Mouse (Mus musculus) embryonic facial prominence, embryonic 15.5 days (tissue): Measurements from ENCODE around the gene Dnajc28. TPM values are rescaled to one million over a fixed set of nuclear protein-coding genes. Genes with fewer than 3 reads are reported as not detected.
"Not testable (repeated sequence)": the region's sequence is repeated elsewhere in the genome, so short reads cannot be mapped to it uniquely, and the experiment has no call there.

Experiments used
- ATAC-seq: fragments of 200-750 bp; cut with Nextera tagmentation; 2 replicates; pipeline ENCODE4 v1.8.0; 2017; ENCODE audit warnings: low read depth, moderate TSS enrichment; ENCODE audit not compliant: insufficient number of reproducible peaks, low FRiP score, low TSS enrichment
- H3K27ac ChIP-seq: fragments of 300-500 bp; sonication (generic); replicated peaks from 2 replicates; pipeline ENCODE4 v1.5.1; 2015; ENCODE audit warnings: mild to moderate bottlenecking, inconsistent platforms
- H3K27me3 ChIP-seq: fragments of 300-500 bp; sonication (generic); 2 replicates; pipeline ENCODE4 v1.6.1; 2015; ENCODE audit warnings: inconsistent platforms
- H3K36me3 ChIP-seq: fragments of 300-500 bp; sonication (generic); 2 replicates; pipeline ENCODE4 v1.6.1; 2015; ENCODE audit warnings: mild to moderate bottlenecking, inconsistent platforms
- H3K4me1 ChIP-seq: fragments of 300-500 bp; sonication (generic); 2 replicates; pipeline ENCODE4 v1.6.1; 2015; ENCODE audit warnings: inconsistent platforms
- H3K4me2 ChIP-seq: fragments of 300-500 bp; sonication (generic); replicated peaks from 2 replicates; pipeline ENCODE4 v1.6.1; 2015; ENCODE audit warnings: mild to moderate bottlenecking, inconsistent platforms
- H3K4me3 ChIP-seq: fragments of 300-500 bp; sonication (generic); replicated peaks from 2 replicates; pipeline ENCODE4 v1.5.1; 2015; ENCODE audit warnings: mild to moderate bottlenecking, inconsistent platforms
- H3K9ac ChIP-seq: fragments of 300-500 bp; sonication (generic); 2 replicates; pipeline ENCODE4 v1.6.1; 2015; ENCODE audit warnings: inconsistent platforms
- H3K9me3 ChIP-seq: fragments of 300-500 bp; sonication (generic); replicated peaks from 2 replicates; pipeline ENCODE4 v1.6.1; 2016; ENCODE audit warnings: inconsistent platforms
- WGBS: fragments of 180-500 bp; shearing (Covaris S2); methylation state at CpG from one replicate; pipeline ENCODE4 v1.1.7; 2015; 5-methylcytosine and 5-hydroxymethylcytosine counted together
- polyA plus RNA-seq: library from polyadenylated mRNA; unstranded; fragments of >200 nt; fragmentation: Nextera tagmentation; extraction: Ambion mirVana; gene quantifications from 2 replicates; pipeline ENCODE4 v1.2.1, GENCODE M21; 2015

Dnajc28 gene
- polyA plus RNA-seq, 1 experiment from 2014 or later, result 3.7 TPM

DNA sequence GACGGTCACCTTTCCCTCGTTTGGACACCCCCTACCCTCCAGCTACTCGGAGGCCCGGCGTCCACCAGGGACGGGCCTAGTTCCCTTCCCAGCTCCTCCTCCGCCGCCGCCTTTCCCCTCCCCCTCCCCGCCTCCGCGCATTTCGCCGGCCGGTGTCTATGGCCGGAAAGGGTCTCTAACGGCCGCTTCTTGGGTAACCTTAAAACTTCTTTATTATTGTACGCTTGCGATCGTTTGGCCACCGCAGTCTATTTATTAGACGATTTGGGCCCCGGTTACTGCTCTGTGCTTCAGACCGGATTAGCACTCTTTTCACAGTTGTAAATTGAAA, 29.4 kb upstream of the Dnajc28 start:
- H3K36me3 ChIP-seq, result peaks cover 11% of the 10 kb centered on the region
- H3K27ac ChIP-seq, result peak overlapping the region; percentile 100
- peak; percentile 49 for ATAC-seq
- peak overlapping the region; percentile 69 for H3K9ac ChIP-seq
- no peaks in the 10 kb centered on the region for H3K27me3 ChIP-seq
- WGBS, result under 1% methylated on average over 25 of the region's 25 CpGs
- H3K4me3 ChIP-seq, result peak overlapping the region; percentile 73
- H3K4me1 ChIP-seq, result peaks cover 9% of the 10 kb centered on the region
- no peaks in the 10 kb centered on the region for H3K9me3 ChIP-seq
- peak overlapping the region; percentile 50 for H3K4me2 ChIP-seq

DNA sequence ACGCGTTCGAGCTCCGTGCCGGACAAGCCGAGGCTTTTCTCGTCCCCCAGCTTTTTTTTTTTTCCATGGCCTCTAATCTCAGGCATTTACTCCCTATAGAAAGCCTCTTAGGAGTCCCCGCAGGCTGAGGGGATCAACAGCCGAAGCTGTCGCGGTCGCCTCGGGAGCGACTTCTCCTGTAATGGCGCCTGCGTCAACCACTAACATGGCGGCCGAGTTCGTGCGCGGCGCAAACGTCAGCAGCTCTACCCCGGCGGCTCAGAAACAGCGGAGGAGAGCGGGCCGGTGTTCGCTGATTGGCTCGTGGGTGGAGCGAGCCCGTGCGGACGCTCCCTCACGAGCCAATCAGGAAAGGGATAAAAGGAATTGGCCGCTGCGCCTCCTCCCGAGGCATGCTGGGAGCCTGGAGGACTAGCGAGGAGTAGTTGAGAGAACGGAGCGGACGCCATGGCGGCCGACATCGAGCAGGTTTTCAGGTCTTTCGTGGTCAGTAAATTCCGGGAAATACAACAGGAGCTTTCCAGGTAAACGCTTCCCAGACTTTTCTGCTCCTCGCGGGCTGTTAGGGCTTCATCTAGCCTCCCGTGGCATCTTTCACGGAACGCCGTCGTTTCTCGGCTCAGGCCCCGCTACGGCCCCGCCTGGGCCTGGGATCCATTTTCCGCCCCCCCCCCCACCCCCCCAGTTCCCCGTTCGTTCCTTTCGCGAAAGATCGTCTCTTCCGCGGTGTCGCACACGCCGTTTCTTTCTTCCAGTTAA, 28.8 kb upstream of the Dnajc28 start, which contains the start of gene Son:
Son (plus strand) TSS at position 46 of the 759 bp plus-strand sequence.
- Histone ChIP-seq H3K36me3 (peaks cover 14% of the 10 kb centered on the region), H3K9ac (peak within 1 kb of the TSS; percentile 96), H3K9me3 (no peaks in the 10 kb centered on the region), H3K4me1 (peaks cover 9% of the 10 kb centered on the region), H3K27ac (peak within 1 kb of the TSS; percentile 100), H3K27me3 (no peaks in the 10 kb centered on the region), H3K4me3 (peak within 1 kb of the TSS; percentile 73), H3K4me2 (peak within 1 kb of the TSS; percentile 94)
- whole genome bisulfite sequencing, result under 1% methylated on average over 70 of the region's 70 CpGs
- ATAC-seq, result peak; percentile 97

DNA sequence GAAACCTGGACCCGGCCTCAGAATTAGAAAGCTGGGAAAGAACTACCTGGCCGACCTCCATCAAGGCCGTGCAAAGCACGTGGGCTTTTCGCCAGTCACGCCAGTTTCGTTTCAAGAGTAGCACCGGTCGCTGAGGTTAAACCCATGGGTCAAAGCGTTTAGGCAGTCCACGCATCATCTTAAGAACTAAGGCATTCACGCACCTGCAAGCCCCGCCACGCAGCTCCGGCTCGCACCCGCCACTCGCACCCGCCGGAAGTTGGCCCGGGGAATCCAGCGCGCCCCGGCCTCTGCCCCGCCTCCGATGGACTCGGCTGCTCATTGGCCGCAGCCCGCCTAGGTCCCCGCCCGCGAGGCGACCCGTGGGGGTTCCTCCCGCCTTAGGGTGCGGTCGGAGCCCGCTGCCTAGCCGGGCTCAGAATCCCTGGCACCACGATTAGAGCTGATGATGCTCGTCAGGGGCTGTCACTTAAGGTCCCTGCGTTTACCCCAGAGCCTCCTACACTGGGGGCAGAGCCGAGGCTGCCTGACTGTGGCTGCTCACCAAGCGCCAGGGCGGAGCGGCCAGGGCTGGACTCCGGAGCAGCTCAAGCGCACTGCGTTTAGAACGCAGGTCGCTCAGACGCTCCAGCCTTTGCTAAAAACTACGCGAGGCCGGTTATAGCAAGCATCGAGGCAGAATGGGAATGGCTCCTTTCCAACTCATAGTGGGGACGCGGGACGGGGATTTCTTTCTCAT, 28.0 kb upstream of the Dnajc28 start, which contains the start of gene Gart:
Gart (minus strand) TSS at position 272 of the 739 bp plus-strand sequence.
- peak within 1 kb of the TSS; percentile 100 for H3K27ac ChIP-seq
- peak within 1 kb of the TSS; percentile 96 for H3K9ac ChIP-seq
- peak within 1 kb of the TSS; percentile 94 for H3K4me2 ChIP-seq
- peak; percentile 91 for ATAC-seq
- H3K36me3 ChIP-seq, result peaks cover 14% of the 10 kb centered on the region
- H3K9me3 ChIP-seq, result no peaks in the 10 kb centered on the region
- peak within 1 kb of the TSS; percentile 73 for H3K4me3 ChIP-seq
- no peaks in the 10 kb centered on the region for H3K27me3 ChIP-seq
- H3K4me1 ChIP-seq, result peaks cover 4% of the 10 kb centered on the region
- WGBS, result under 1% methylated on average over 59 of the region's 59 CpGs

DNA sequence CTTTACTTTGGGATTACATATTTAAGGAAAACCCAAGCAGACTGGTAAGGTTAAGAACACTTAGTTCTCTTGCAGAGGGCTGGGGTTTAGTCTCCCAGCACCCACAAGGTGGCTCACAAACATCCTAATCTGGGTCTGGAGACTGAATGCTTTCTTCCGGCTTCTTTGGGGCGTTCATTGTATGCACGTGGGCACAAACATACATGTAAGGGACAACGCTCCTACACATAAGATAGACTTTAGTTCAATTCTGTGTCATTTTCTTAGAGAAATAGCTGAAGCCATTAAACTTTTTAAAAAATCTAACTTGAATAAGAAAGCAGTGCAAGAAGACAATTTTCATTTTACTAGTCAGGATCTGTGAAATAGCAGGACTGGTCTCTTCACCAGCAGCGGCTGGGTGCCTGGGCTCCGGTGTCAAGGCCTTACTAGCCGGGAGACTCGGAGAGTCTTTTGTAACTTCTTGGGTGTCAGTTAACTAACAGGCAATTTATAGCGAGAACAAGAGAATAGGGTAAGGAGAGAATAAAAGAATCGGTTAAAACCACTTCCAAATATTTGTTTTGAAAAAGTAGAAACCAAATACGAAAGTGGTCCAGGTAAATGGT, 27.3 kb upstream of the Dnajc28 start:
- H3K27me3 ChIP-seq, result no peaks in the 10 kb centered on the region
- peak overlapping the region; percentile 73 for H3K4me3 ChIP-seq
- H3K4me1 ChIP-seq, result peaks cover 4% of the 10 kb centered on the region
- peak overlapping the region; percentile 96; the same call in 1 of the 2 replicates for H3K9ac ChIP-seq
- peak overlapping the region; percentile 100 for H3K27ac ChIP-seq
- H3K4me2 ChIP-seq, result peak overlapping the region; percentile 94
- 1% methylated on average over 11 of the region's 11 CpGs for WGBS
- peaks cover 18% of the 10 kb centered on the region for H3K36me3 ChIP-seq
- ATAC-seq, result no peak
- no peaks in the 10 kb centered on the region for H3K9me3 ChIP-seq

DNA sequence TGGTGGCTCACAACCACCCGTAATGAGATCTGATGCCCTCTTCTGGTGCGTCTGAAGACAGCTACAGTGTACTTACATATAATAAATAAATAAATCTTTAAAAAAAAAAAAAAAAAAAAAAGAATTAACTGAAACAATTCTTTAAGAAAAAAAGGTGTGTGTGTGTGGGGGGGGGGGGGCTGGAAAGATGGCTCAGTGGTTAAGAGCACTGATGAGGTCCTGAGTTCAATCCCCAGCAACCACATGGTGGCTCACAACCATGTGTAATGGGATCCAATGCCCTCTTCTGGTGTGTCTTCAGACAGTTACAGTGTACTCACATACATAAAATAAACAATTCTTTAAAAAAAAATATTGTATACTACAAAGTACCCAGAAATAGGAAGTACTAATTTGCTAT, 26.6 kb upstream of the Dnajc28 start:
- not testable (repeated sequence) for ATAC-seq, H3K9me3 ChIP-seq
- WGBS, result no CpG with 5 or more reads among the region's 2 CpGs

DNA sequence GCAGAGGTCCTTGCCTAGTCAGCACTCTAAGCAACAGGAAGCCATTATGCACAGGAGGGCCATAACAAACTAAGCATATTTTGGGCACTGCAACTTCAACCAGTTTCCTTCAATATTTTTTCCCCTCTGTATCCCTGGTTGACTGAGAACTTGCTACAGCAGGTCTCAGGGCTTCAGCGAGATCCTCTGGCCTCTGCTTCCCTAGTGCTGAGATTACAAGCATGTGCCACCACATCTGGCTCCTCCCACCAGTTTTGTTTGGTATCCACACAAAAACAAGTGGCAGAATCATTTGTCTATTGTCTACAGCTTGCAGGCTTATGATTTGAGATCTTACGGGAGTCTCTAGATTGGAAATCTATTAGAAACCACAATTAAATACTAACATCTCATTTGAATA, 26.1 kb upstream of the Dnajc28 start:
- no peaks in the 10 kb centered on the region for H3K27me3 ChIP-seq
- no peak overlapping the region for H3K4me3 ChIP-seq
- ATAC-seq, result no peak
- H3K9ac ChIP-seq, result no peak overlapping the region
- 76% methylated on average over 2 of the region's 2 CpGs for whole genome bisulfite sequencing
- no peaks in the 10 kb centered on the region for H3K9me3 ChIP-seq
- H3K36me3 ChIP-seq, result peaks cover 28% of the 10 kb centered on the region
- peaks cover 4% of the 10 kb centered on the region for H3K4me1 ChIP-seq
- no peak overlapping the region for H3K4me2 ChIP-seq
- no peak overlapping the region for H3K27ac ChIP-seq

More for the DNA sequence above, 26.6 kb upstream of the Dnajc28 start:
- not testable (repeated sequence) for H3K9ac ChIP-seq, H3K4me1 ChIP-seq, H3K27ac ChIP-seq, H3K4me2 ChIP-seq, H3K4me3 ChIP-seq, H3K27me3 ChIP-seq
- H3K36me3 ChIP-seq, result peaks cover 23% of the 10 kb centered on the region

DNA sequence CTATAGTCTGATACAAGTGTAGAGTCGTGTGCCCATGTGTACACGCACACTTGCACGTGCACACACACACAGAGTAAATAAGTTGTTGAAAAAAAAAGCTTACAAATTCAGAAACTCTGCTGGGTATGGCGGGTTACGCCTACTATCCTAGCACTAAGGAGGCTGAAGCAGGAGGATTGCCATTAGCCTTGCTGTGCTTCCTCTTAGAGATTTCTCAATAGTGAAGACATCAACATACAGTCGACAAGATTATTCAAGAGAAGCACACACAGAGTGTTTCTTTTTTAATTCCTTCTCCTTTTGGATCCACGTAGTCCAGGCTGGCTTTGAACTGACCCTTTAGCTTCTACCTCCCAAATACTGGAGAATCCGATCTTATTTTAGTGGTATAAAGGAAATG, 21.3 kb upstream of the Dnajc28 start:
- Histone ChIP-seq H3K4me2 (no peak overlapping the region), H3K27me3 (no peaks in the 10 kb centered on the region), H3K9ac (no peak overlapping the region), H3K27ac (no peak overlapping the region), H3K9me3 (no peaks in the 10 kb centered on the region), H3K4me1 (no peaks in the 10 kb centered on the region), H3K36me3 (peaks cover 73% of the 10 kb centered on the region), H3K4me3 (no peak overlapping the region)
- ATAC-seq, result no peak
- 94% methylated on average over 8 of the region's 8 CpGs for WGBS

DNA sequence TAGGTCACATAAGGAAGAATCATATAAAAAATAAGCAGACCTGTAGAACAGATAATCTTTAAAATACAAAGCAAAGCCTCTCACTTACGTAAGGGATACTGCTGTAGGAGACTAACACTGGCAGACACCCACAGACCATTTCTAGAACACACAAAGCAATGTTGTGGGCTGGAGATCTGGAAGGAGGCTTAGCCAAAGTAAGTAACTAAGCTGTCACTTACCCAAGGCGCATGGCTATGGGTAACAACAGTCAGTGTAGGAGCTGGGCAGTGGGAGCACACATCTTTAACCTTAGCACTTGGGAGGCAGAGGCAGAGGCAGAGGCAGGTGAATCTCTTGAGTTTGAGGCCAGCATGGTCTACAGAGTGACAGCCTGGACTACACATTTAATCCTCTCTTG, 20.8 kb upstream of the Dnajc28 start:
- Histone ChIP-seq H3K36me3 (peaks cover 78% of the 10 kb centered on the region), H3K9me3 (no peaks in the 10 kb centered on the region), H3K27me3 (no peaks in the 10 kb centered on the region), H3K4me1 (no peaks in the 10 kb centered on the region), H3K9ac (no peak overlapping the region), H3K27ac (no peak overlapping the region), H3K4me3 (no peak overlapping the region), H3K4me2 (no peak overlapping the region)
- ATAC-seq, result no peak
- 89% methylated on average over 2 of the region's 2 CpGs for WGBS

DNA sequence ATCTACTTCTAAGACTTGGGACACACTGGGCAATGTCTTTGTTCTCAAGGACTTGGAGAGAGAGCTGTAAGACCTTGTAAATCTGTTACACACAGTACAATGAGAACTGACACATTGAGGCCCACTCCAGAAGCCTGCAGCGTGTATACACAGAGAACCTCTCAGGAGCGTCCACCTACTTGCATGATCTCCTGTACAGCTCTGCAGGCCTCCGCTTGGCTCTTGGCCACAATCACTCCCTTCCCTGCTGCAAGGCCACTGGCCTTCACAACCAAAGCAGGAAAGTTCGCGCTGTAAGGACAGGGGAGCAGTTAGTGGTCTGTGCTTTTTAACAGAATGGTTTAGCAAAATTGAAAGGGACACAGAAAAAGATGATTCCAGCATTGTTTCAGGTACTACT, 20.3 kb upstream of the Dnajc28 start:
- ATAC-seq, result no peak
- peaks cover 78% of the 10 kb centered on the region for H3K36me3 ChIP-seq
- 95% methylated on average over 5 of the region's 5 CpGs for WGBS
- H3K9ac ChIP-seq, result no peak overlapping the region
- no peaks in the 10 kb centered on the region for H3K27me3 ChIP-seq
- H3K4me2 ChIP-seq, result no peak overlapping the region
- H3K9me3 ChIP-seq, result no peaks in the 10 kb centered on the region
- H3K4me1 ChIP-seq, result no peaks in the 10 kb centered on the region
- H3K4me3 ChIP-seq, result no peak overlapping the region
- H3K27ac ChIP-seq, result no peak overlapping the region

DNA sequence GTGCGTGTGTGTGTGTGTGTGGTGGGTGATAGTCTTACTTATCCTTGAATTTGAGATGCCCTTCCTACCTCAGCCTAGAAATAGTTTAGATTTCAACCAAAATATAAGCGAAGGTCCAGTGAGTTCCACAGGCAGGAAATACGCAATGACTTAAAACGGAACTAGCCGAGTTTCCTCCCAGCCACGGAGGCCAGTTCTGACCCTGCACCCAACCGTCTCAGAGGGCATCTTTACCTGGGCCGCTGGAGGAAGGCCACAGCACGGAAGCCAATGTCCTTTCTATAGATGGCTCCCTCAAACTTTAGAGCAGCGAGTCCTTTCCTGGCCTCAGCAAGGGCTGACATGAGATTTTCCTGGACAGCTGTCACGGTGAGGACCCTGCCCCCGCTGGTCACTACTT, 14.8 kb upstream of the Dnajc28 start:
- H3K9ac ChIP-seq, result no peak overlapping the region

DNA sequence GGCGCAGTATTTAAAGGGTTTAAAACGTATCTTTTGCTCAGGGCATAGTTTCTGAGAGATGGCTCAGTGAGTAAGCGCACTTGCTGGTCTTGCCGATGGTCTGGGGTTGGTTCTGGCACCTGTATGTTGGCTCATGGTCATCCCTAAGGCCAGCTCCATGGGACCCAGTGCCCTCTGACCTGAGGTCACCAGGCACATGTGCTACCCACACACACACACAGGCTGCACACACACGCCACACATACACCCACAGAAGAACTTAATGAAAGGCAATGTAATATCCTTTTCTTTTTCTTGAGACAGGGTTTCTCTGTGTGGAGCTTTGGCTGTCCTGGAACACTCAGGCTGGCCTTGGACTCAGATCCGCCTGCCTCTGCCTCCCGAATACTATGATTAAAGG, 14.1 kb upstream of the Dnajc28 start:
- no peak overlapping the region for H3K4me3 ChIP-seq
- no peaks in the 10 kb centered on the region for H3K4me1 ChIP-seq
- H3K27me3 ChIP-seq, result no peaks in the 10 kb centered on the region
- peaks cover 90% of the 10 kb centered on the region for H3K36me3 ChIP-seq
- no peak overlapping the region for H3K9ac ChIP-seq
- 94% methylated on average over 7 of the region's 7 CpGs for WGBS
- H3K4me2 ChIP-seq, result no peak overlapping the region
- no peaks in the 10 kb centered on the region for H3K9me3 ChIP-seq
- ATAC-seq, result no peak
- H3K27ac ChIP-seq, result no peak overlapping the region

More for the DNA sequence above, 14.8 kb upstream of the Dnajc28 start:
- Histone ChIP-seq H3K4me1 (no peaks in the 10 kb centered on the region), H3K4me3 (no peak overlapping the region), H3K36me3 (peaks cover 90% of the 10 kb centered on the region), H3K27me3 (no peaks in the 10 kb centered on the region), H3K4me2 (no peak overlapping the region), H3K9me3 (no peaks in the 10 kb centered on the region), H3K27ac (no peak overlapping the region)
- WGBS, result 84% methylated on average over 12 of the region's 12 CpGs
- no peak for ATAC-seq
